ENCODE assay signal across 8 mouse cellular contexts in genomic region chr11:68901351-68902046, GRCm38 (mm10). TPM values are rescaled to one million over a fixed set of nuclear protein-coding genes. Genes with fewer than 3 reads are reported as not detected.
A peak's percentile ranks its signal among the peaks of the same experiment; 100 is the strongest.
DNase-seq lines count a peak whose midpoint lies in the region; ATAC-seq lines count a peak whose summit lies in the region.

Gene Rpl26, plus strand, starts transcription at chr11:68901583.

- peak; percentile 85 for ATAC-seq in megakaryocyte progenitor cell, adult 5-6 weeks (replicated peaks; ENCODE audit: poor library complexity)

- peak; percentile 99 for DNase-seq in adipocyte (ENCODE audit: low spot score)
- DNase-seq in embryo, embryonic 10 days (ENCODE audit: low spot score) = peak; percentile 98
- DNase-seq in gastrocnemius, postnatal 10 days = peak; percentile 97
- peak; percentile 100 for DNase-seq in induced T-regulatory cell, adult 2 months (ENCODE audit: low read depth)
- DNase-seq in left cerebral cortex, adult 9 months (ENCODE audit: low spot score in 2 of 2) = peak; percentile 92 to 100
- peak; percentile 98 for DNase-seq in right cerebral cortex, postnatal 14 days
- DNase-seq in urinary bladder, postnatal 36 days (ENCODE audit: low spot score in 2 of 2) = peak; percentile 98

RNA-seq across cellular contexts. Expression of gene Rpl26, which starts in this region (rescaled TPM):
- total RNA-seq in gastrocnemius, postnatal 10 days (2021) = 1,000 to 10,000 TPM in 1 of 2 experiments, 100 to 1,000 TPM in 1; 992 to 1,013 TPM
- 3,945 and 4,034 TPM in 2 replicates for total RNA-seq in megakaryocyte progenitor cell, adult 5-6 weeks (2015)
- 6,407 and 6,432 TPM in 2 replicates for total RNA-seq in megakaryocyte progenitor cell, adult 5-6 weeks (2017)

Comparison
In these comparisons a context has a peak if more than half of its experiments do, and no peak if none do; other contexts are left out.
1. Peak in every context shown above with its lines: DNase-seq and ATAC-seq.